Mouse (Mus musculus) CH12.LX (cell line): ENCODE results near the gene Arhgef17.

Source experiments
- EP300 ChIP-seq: IDR thresholded peaks from 2 replicates; pipeline ENCODE4 v1.6.1; 2011; ENCODE audit warnings: low read length, improper control_type of control experiment
- MEF2A ChIP-seq: IDR thresholded peaks from 2 replicates; pipeline ENCODE4 v1.6.1; 2014; ENCODE audit warnings: low read depth, mild to moderate bottlenecking, inconsistent platforms, low read length, improper control_type of control experiment, borderline replicate concordance
- POLR2A ChIP-seq: IDR thresholded peaks from 2 replicates; pipeline ENCODE4 v1.6.1; 2011; ENCODE audit warnings: low read depth, mild to moderate bottlenecking, improper control_type of control experiment, low read length
- RCOR1 ChIP-seq: conservative IDR thresholded peaks from 2 replicates; pipeline ENCODE4 v1.6.1; 2012; ENCODE audit warnings: low read depth, mild to moderate bottlenecking, inconsistent platforms, low read length, improper control_type of control experiment

DNA sequence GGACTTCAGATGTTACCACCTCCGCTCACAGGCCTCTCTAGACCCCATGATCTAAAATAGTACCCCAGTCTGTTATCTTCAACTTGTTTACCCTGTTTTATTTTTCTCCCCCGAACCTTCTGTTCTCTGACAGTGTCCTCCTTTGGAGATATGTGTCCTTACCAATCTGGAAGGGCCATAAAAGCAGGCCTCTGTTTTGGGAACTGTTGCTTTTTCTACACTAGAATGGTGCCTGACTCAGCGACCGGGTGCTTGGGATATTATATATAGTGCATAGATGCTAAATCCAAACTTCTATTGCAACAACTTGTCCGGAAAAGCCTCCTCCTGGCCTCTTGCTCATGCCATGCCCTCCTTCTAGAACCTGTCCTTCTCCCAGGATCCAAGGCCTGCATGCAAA, 7.7 kb downstream of the Arhgef17 start:
- TF ChIP-seq MEF2A: no peak
- no peak for TF ChIP-seq RCOR1
- no peak for TF ChIP-seq EP300
- no peak for TF ChIP-seq POLR2A
